17 mouse cellular contexts compared by ENCODE assay signal in the genomic region with DNA sequence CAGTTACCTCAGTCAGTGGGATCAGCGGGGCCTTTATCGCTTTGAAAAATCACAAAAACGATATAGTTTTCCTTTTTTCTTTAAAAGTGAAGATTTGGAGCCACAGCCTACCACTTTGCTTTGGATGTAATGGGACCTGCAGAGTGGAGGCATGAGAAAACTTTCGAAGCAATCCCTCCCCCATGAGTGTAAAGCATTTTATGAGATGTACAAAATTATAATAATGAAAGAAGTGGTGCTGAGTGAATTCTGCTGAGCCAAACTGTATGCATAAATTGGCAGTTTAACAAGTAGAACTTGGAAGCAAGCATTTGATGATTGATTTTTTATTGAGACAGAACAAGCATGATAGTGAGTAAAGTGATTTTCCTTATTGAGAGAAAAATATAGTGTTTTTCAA.
"Had no signal": no experiment of that assay in that cellular context is flagged by ENCODE, and none has a peak within 500 bp of the region (broad histone marks: within the 10 kb centered on the region; RNA-seq: fewer than 3 reads in every experiment).

No protein-coding gene starts in this region.

- H3K4me1 ChIP-seq: lung, embryonic 15.5 days; megakaryocyte, embryonic 14.5 days; midbrain, embryonic 12.5 days; midbrain, embryonic 15.5 days; neural tube, embryonic 12.5 days; stomach, embryonic 15.5 days had no signal

- H3K36me3 ChIP-seq: lung, embryonic 15.5 days; midbrain, embryonic 12.5 days; midbrain, embryonic 15.5 days; neural tube, embryonic 12.5 days; stomach, embryonic 15.5 days had no signal

- H3K9ac ChIP-seq: liver, postnatal 0 days; lung, embryonic 15.5 days; midbrain, embryonic 12.5 days; midbrain, embryonic 15.5 days; neural tube, embryonic 12.5 days; stomach, embryonic 15.5 days had no signal

- H3K9me3 ChIP-seq: lung, embryonic 15.5 days; megakaryocyte, embryonic 14.5 days; midbrain, embryonic 12.5 days; midbrain, embryonic 15.5 days; neural tube, embryonic 12.5 days; stomach, embryonic 15.5 days had no signal

- H3K27me3 ChIP-seq: lung, embryonic 15.5 days; megakaryocyte, embryonic 14.5 days; midbrain, embryonic 12.5 days; midbrain, embryonic 15.5 days; neural tube, embryonic 12.5 days; stomach, embryonic 15.5 days had no signal

- ATAC-seq: liver, postnatal 0 days; lung, postnatal 0 days; midbrain, embryonic 15.5 days had no signal

- H3K27ac ChIP-seq: lung, embryonic 15.5 days; macrophage; midbrain, embryonic 12.5 days; midbrain, embryonic 15.5 days; neural tube, embryonic 12.5 days; stomach, embryonic 15.5 days; stomach, postnatal 0 days had no signal

- H3K4me2 ChIP-seq: lung, embryonic 15.5 days; midbrain, embryonic 12.5 days; midbrain, embryonic 15.5 days; neural tube, embryonic 12.5 days; stomach, embryonic 15.5 days had no signal

- H3K4me3 ChIP-seq: lung, embryonic 15.5 days; megakaryocyte, embryonic 14.5 days; midbrain, embryonic 12.5 days; midbrain, embryonic 15.5 days; neural tube, embryonic 12.5 days; stomach, embryonic 15.5 days had no signal

- DNase-seq: liver, postnatal 0 days; lung, adult 2 months; lung, postnatal 14 days; lung, postnatal 36 days; right cerebral cortex, postnatal 14 days; thymus, adult 2 months; thymus, postnatal 25 days; thymus, postnatal 4 days had no signal
